Mouse (Mus musculus): ENCODE measurements around the gene Gm7102.
"Not testable (repeated sequence)": the region's sequence is repeated elsewhere in the genome, so short reads cannot be mapped to it uniquely, and the experiment has no call there.

DNA sequence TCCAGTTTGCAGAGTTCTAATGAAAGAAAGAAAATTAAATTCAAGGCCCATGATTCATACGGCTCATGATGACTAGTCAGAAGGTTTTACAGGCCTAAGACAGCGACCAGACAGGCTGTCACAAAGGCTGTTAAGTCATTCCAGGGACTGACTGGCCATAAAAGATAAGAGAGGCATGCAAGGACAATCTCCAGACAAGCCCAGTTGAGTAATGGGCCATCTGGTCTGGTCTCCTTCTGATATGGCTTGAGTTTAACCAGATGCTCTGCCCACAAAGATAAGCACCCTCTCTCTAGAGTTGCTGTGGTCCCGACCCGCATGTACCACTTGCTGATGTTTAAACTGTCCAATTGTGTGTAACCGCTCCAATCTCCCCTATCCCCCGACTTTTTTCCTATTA is 31.4 kb upstream of the Gm7102 start:
- not testable (repeated sequence) for TF ChIP-seq CTCF (IDR thresholded peaks at IDR 0.05; ENCODE audit: low read depth)
- TF ChIP-seq EP300 (IDR thresholded peaks at IDR 0.05; ENCODE audit: low read depth), result peak; percentile 91

Data from liver, postnatal 0 days (tissue).